ENCODE assay signal across 15 mouse cellular contexts in genomic region chr16:91614552-91614951, GRCm38 (mm10).
"Had no signal": no experiment of that assay in that cellular context is flagged by ENCODE, and none has a peak within 500 bp of the region (broad histone marks: within the 10 kb centered on the region; RNA-seq: fewer than 3 reads in every experiment).

No protein-coding gene starts in this region.

- H3K27ac ChIP-seq: liver, embryonic 14.5 days; midbrain, embryonic 13.5 days; midbrain, embryonic 15.5 days; neural tube, embryonic 12.5 days had no signal

- H3K36me3 ChIP-seq: midbrain, embryonic 13.5 days; midbrain, embryonic 15.5 days; neural tube, embryonic 12.5 days had no signal

- H3K9me3 ChIP-seq: midbrain, embryonic 13.5 days; midbrain, embryonic 15.5 days; neural tube, embryonic 12.5 days had no signal

- H3K4me3 ChIP-seq: midbrain, embryonic 13.5 days; midbrain, embryonic 15.5 days; neural tube, embryonic 12.5 days had no signal

- DNase-seq: lung, adult 18-20 months; lung, embryonic 14.5 days; lung, postnatal 10 days; lung, postnatal 4 days; retina, postnatal 1 day; right cerebral cortex, adult 18-20 months; right cerebral cortex, postnatal 14 days; spleen, adult 18-20 months; thymus, adult 18-20 months; thymus, postnatal 14 days; thymus, postnatal 36 days had no signal

- H3K27me3 ChIP-seq: midbrain, embryonic 13.5 days; midbrain, embryonic 15.5 days; neural tube, embryonic 12.5 days had no signal
